Mouse (Mus musculus) midbrain, embryonic 10.5 days (tissue): ENCODE results near the gene Tspyl1. TPM values are rescaled to one million over a fixed set of nuclear protein-coding genes. Genes with fewer than 3 reads are reported as not detected.
"Not testable (repeated sequence)": the region's sequence is repeated elsewhere in the genome, so short reads cannot be mapped to it uniquely, and the experiment has no call there.

Experiments
- DNase-seq: peaks from one replicate; pipeline ENCODE4 v3.0.0-alpha.2; 2017; ENCODE audit warnings: low spot score
- H3K27ac ChIP-seq: fragments of 300-500 bp; sonication (generic); replicated peaks from 2 replicates; pipeline ENCODE4 v1.5.1; 2016; ENCODE audit warnings: mild to moderate bottlenecking
- H3K27me3 ChIP-seq: fragments of 300-500 bp; sonication (generic); 2 replicates; pipeline ENCODE4 v1.6.1; 2016; ENCODE audit warnings: low read depth, mild to moderate bottlenecking; ENCODE audit not compliant: poor library complexity, severe bottlenecking
- H3K36me3 ChIP-seq: fragments of 300-500 bp; sonication (generic); 2 replicates; pipeline ENCODE4 v1.6.1; 2016; ENCODE audit warnings: mild to moderate bottlenecking, moderate library complexity
- H3K4me1 ChIP-seq: fragments of 300-500 bp; sonication (generic); 2 replicates; pipeline ENCODE4 v1.6.1; 2016
- H3K4me3 ChIP-seq: fragments of 300-500 bp; sonication (generic); 2 replicates; pipeline ENCODE4 v1.5.1; 2016; ENCODE audit warnings: mild to moderate bottlenecking, moderate library complexity
- H3K9me3 ChIP-seq: fragments of 300-500 bp; sonication (generic); replicated peaks from 2 replicates; pipeline ENCODE4 v1.6.1; 2016; ENCODE audit warnings: mild to moderate bottlenecking
- WGBS: fragments of 180-500 bp; shearing (Covaris S2); methylation state at CpG from one replicate; pipeline ENCODE4 v1.1.7; 2016; 5-methylcytosine and 5-hydroxymethylcytosine counted together
- polyA plus RNA-seq: library from polyadenylated mRNA; unstranded; fragments of >200 nt; fragmentation: Nextera tagmentation; extraction: Ambion mirVana; gene quantifications from 2 replicates; pipeline ENCODE4 v1.2.1, GENCODE M21; 2016

Gene Tspyl1
- 65.0 and 78.0 TPM in 2 replicates for polyA plus RNA-seq

- Histone ChIP-seq H3K4me3 (peak within 1 kb of the TSS; percentile 79), H3K27me3 (no peaks in the 10 kb centered on the region), H3K27ac (peak within 1 kb of the TSS; percentile 93), H3K4me1 (peaks cover 32% of the 10 kb centered on the region), H3K36me3 (peaks cover 20% of the 10 kb centered on the region), H3K9me3 (no peaks in the 10 kb centered on the region)
- peak; percentile 96 for DNase-seq
- WGBS = under 1% methylated on average over 38 of the region's 38 CpGs
Measured at GRCm38 (mm10) chr10:34281962-34282388, at the start of gene Tspyl1. Gene Tspyl1 (plus strand): TSS chr10:34282190.

- Histone ChIP-seq H3K27ac (no peak overlapping the region), H3K4me1 (peaks cover 19% of the 10 kb centered on the region; the same call in 1 of the 2 replicates), H3K9me3 (no peaks in the 10 kb centered on the region), H3K27me3 (no peaks in the 10 kb centered on the region), H3K4me3 (no peak overlapping the region), H3K36me3 (no peaks in the 10 kb centered on the region)
- WGBS = 72% methylated on average over 1 of the region's 1 CpGs
- no peak for DNase-seq
Measured at GRCm38 (mm10) chr10:34233418-34233817, 48.6 kb upstream of the Tspyl1 start.

- 30% methylated on average over 2 of the region's 2 CpGs for WGBS
- Histone ChIP-seq H3K4me3 (no peak overlapping the region), H3K9me3 (no peaks in the 10 kb centered on the region), H3K27ac (no peak overlapping the region), H3K4me1 (peaks cover 19% of the 10 kb centered on the region; the same call in 1 of the 2 replicates), H3K36me3 (no peaks in the 10 kb centered on the region), H3K27me3 (no peaks in the 10 kb centered on the region)
- no peak for DNase-seq
Measured at GRCm38 (mm10) chr10:34233931-34234745, 47.9 kb upstream of the Tspyl1 start.

GRCm38 (mm10) chr10:34235384-34235783 lies 46.6 kb upstream of the Tspyl1 start:
- no peaks in the 10 kb centered on the region for H3K9me3 ChIP-seq
- H3K4me3 ChIP-seq = no peak overlapping the region
- no peaks in the 10 kb centered on the region for H3K36me3 ChIP-seq
- no peaks in the 10 kb centered on the region for H3K27me3 ChIP-seq
- WGBS = 36% methylated on average over 3 of the region's 3 CpGs
- no peak for DNase-seq
- H3K27ac ChIP-seq = no peak overlapping the region
- H3K4me1 ChIP-seq = peaks cover 12% of the 10 kb centered on the region; the same call in 1 of the 2 replicates

GRCm38 (mm10) chr10:34236569-34236968 lies 45.4 kb upstream of the Tspyl1 start:
- Histone ChIP-seq H3K27ac (no peak overlapping the region), H3K36me3 (no peaks in the 10 kb centered on the region), H3K9me3 (no peaks in the 10 kb centered on the region), H3K27me3 (no peaks in the 10 kb centered on the region), H3K4me3 (no peak overlapping the region), H3K4me1 (peaks cover 12% of the 10 kb centered on the region; the same call in 1 of the 2 replicates)
- 87% methylated on average over 5 of the region's 5 CpGs for WGBS
- DNase-seq = no peak

GRCm38 (mm10) chr10:34238536-34238935 lies 43.5 kb upstream of the Tspyl1 start:
- DNase-seq = no peak
- no peak overlapping the region for H3K4me3 ChIP-seq
- no peaks in the 10 kb centered on the region for H3K9me3 ChIP-seq
- no peaks in the 10 kb centered on the region for H3K27me3 ChIP-seq
- WGBS = 84% methylated on average over 4 of the region's 4 CpGs
- peaks cover 12% of the 10 kb centered on the region; the same call in 1 of the 2 replicates for H3K4me1 ChIP-seq
- no peaks in the 10 kb centered on the region for H3K36me3 ChIP-seq
- H3K27ac ChIP-seq = no peak overlapping the region

- no peak for DNase-seq
Measured at GRCm38 (mm10) chr10:34244745-34245144, 37.2 kb upstream of the Tspyl1 start.

GRCm38 (mm10) chr10:34246106-34246505 lies 35.9 kb upstream of the Tspyl1 start:
- 85% methylated on average over 2 of the region's 2 CpGs for WGBS
- no peak overlapping the region for H3K27ac ChIP-seq
- H3K4me1 ChIP-seq = peaks cover 15% of the 10 kb centered on the region
- no peaks in the 10 kb centered on the region for H3K36me3 ChIP-seq
- H3K4me3 ChIP-seq = no peak overlapping the region
- no peaks in the 10 kb centered on the region for H3K27me3 ChIP-seq
- DNase-seq = no peak
- no peaks in the 10 kb centered on the region for H3K9me3 ChIP-seq

More at GRCm38 (mm10) chr10:34244745-34245144, 37.2 kb upstream of the Tspyl1 start:
- 71% methylated on average over 5 of the region's 5 CpGs for WGBS
- Histone ChIP-seq H3K9me3 (no peaks in the 10 kb centered on the region), H3K4me3 (no peak overlapping the region), H3K36me3 (no peaks in the 10 kb centered on the region), H3K27ac (no peak overlapping the region), H3K27me3 (no peaks in the 10 kb centered on the region), H3K4me1 (peaks cover 15% of the 10 kb centered on the region)

- H3K4me1 ChIP-seq = peaks cover 15% of the 10 kb centered on the region
- H3K27ac ChIP-seq = peak overlapping the region; percentile 72
Measured at GRCm38 (mm10) chr10:34247757-34248156, 34.2 kb upstream of the Tspyl1 start.

GRCm38 (mm10) chr10:34249594-34249993 lies 32.4 kb upstream of the Tspyl1 start:
- Histone ChIP-seq H3K4me3 (no peak overlapping the region), H3K27ac (no peak overlapping the region), H3K27me3 (no peaks in the 10 kb centered on the region), H3K36me3 (no peaks in the 10 kb centered on the region), H3K4me1 (peaks cover 15% of the 10 kb centered on the region), H3K9me3 (no peaks in the 10 kb centered on the region)
- no peak for DNase-seq
- WGBS = 82% methylated on average over 2 of the region's 2 CpGs

More at GRCm38 (mm10) chr10:34247757-34248156, 34.2 kb upstream of the Tspyl1 start:
- DNase-seq = no peak
- no peaks in the 10 kb centered on the region for H3K27me3 ChIP-seq
- WGBS = 43% methylated on average over 3 of the region's 3 CpGs
- no peaks in the 10 kb centered on the region for H3K9me3 ChIP-seq
- no peaks in the 10 kb centered on the region for H3K36me3 ChIP-seq
- H3K4me3 ChIP-seq = no peak overlapping the region

- WGBS = 95% methylated on average over 9 of the region's 9 CpGs
- not testable (repeated sequence) for H3K27me3 ChIP-seq, H3K9me3 ChIP-seq, H3K27ac ChIP-seq, H3K36me3 ChIP-seq, DNase-seq, H3K4me1 ChIP-seq, H3K4me3 ChIP-seq
Measured at GRCm38 (mm10) chr10:34252833-34253232, 29.2 kb upstream of the Tspyl1 start.

GRCm38 (mm10) chr10:34265106-34265505 lies 16.9 kb upstream of the Tspyl1 start:
- WGBS = 88% methylated on average over 4 of the region's 4 CpGs
- no peak for DNase-seq
- no peaks in the 10 kb centered on the region for H3K9me3 ChIP-seq

More at GRCm38 (mm10) chr10:34265106-34265505, 16.9 kb upstream of the Tspyl1 start:
- Histone ChIP-seq H3K36me3 (no peaks in the 10 kb centered on the region), H3K27ac (no peak overlapping the region), H3K4me3 (no peak overlapping the region), H3K27me3 (no peaks in the 10 kb centered on the region), H3K4me1 (no peaks in the 10 kb centered on the region)
